Mouse (Mus musculus) kidney, embryonic 14.5 days (tissue): ENCODE data around the gene Ube2k. TPM values are rescaled to one million over a fixed set of nuclear protein-coding genes. Genes with fewer than 3 reads are reported as not detected.

Experiments
- ATAC-seq: fragments of 200-750 bp; cut with Nextera tagmentation; 2 replicates; pipeline ENCODE4 v1.8.0; 2017; ENCODE audit warnings: moderate number of reproducible peaks, mild to moderate bottlenecking, moderate TSS enrichment, moderate library complexity; ENCODE audit not compliant: low FRiP score, low TSS enrichment
- H3K27ac ChIP-seq: fragments of 300-500 bp; sonication (generic); 2 replicates; pipeline ENCODE4 v1.5.1; 2014; ENCODE audit warnings: low read depth, mild to moderate bottlenecking, low read length, moderate library complexity, mixed read lengths
- H3K27me3 ChIP-seq: fragments of 300-500 bp; sonication (generic); 2 replicates; pipeline ENCODE4 v1.6.1; 2014; ENCODE audit warnings: mild to moderate bottlenecking, low read length; ENCODE audit not compliant: control insufficient read depth, insufficient read depth
- H3K36me3 ChIP-seq: fragments of 300-500 bp; sonication (generic); 2 replicates; pipeline ENCODE4 v1.6.1; 2014; ENCODE audit warnings: low read length, mixed read lengths; ENCODE audit not compliant: control insufficient read depth, insufficient read depth
- H3K4me1 ChIP-seq: fragments of 300-500 bp; sonication (generic); 2 replicates; pipeline ENCODE4 v1.6.1; 2014; ENCODE audit warnings: low read length, mixed read lengths; ENCODE audit not compliant: control insufficient read depth, insufficient read depth
- H3K4me2 ChIP-seq: fragments of 300-500 bp; sonication (generic); replicated peaks from 2 replicates; pipeline ENCODE4 v1.6.1; 2014; ENCODE audit warnings: low read depth, mild to moderate bottlenecking, low read length
- H3K4me3 ChIP-seq: fragments of 300-500 bp; sonication (generic); 2 replicates; pipeline ENCODE4 v1.5.1; 2014; ENCODE audit warnings: mild to moderate bottlenecking, low read length
- H3K9ac ChIP-seq: fragments of 300-500 bp; sonication (generic); 2 replicates; pipeline ENCODE4 v1.6.1; 2014; ENCODE audit warnings: low read depth, mild to moderate bottlenecking, low read length, moderate library complexity
- H3K9me3 ChIP-seq: fragments of 300-500 bp; sonication (generic); 2 replicates; pipeline ENCODE4 v1.6.1; 2016; ENCODE audit warnings: low read length; ENCODE audit not compliant: control insufficient read depth
- WGBS: fragments of 180-500 bp; shearing (Covaris S2); extraction: QIAGEN DNeasy Blood & Tissue Kit; methylation state at CpG from one replicate; pipeline ENCODE4 v1.1.7; 2014; 5-methylcytosine and 5-hydroxymethylcytosine counted together
- polyA plus RNA-seq: library from polyadenylated mRNA; unstranded; fragments of >200 nt; fragmentation: Nextera tagmentation; extraction: Ambion mirVana; gene quantifications from 2 replicates; pipeline ENCODE4 v1.2.1, GENCODE M21; 2014

The Ube2k gene
- polyA plus RNA-seq, 1 experiment from 2014 or later = 154 TPM

- H3K4me3 ChIP-seq = no peak overlapping the region
- H3K9me3 ChIP-seq = no peaks in the 10 kb centered on the region
- no peaks in the 10 kb centered on the region; the same call in 1 of the 2 replicates for H3K36me3 ChIP-seq
- no peak overlapping the region for H3K9ac ChIP-seq
- ATAC-seq = no peak
- WGBS = 94% methylated on average over 1 of the region's 1 CpGs
- H3K27me3 ChIP-seq = no peaks in the 10 kb centered on the region
- H3K4me1 ChIP-seq = peaks cover 4% of the 10 kb centered on the region
- no peak overlapping the region for H3K27ac ChIP-seq
- H3K4me2 ChIP-seq = no peak overlapping the region
These were observed 12.6 kb downstream of the Ube2k start for GRCm38 (mm10) chr5:65549677-65550076.

GRCm38 (mm10) chr5:65557109-65557508 lies 20.1 kb downstream of the Ube2k start:
- H3K4me2 ChIP-seq = no peak overlapping the region
- no peaks in the 10 kb centered on the region for H3K27me3 ChIP-seq
- no peaks in the 10 kb centered on the region; the same call in 1 of the 2 replicates for H3K4me1 ChIP-seq
- H3K27ac ChIP-seq = no peak overlapping the region
- ATAC-seq = no peak
- H3K9me3 ChIP-seq = no peaks in the 10 kb centered on the region
- no peak overlapping the region for H3K4me3 ChIP-seq
- H3K36me3 ChIP-seq = no peaks in the 10 kb centered on the region; the same call in 1 of the 2 replicates
- no peak overlapping the region for H3K9ac ChIP-seq

GRCm38 (mm10) chr5:65561125-65561893 lies 24.3 kb downstream of the Ube2k start:
- H3K36me3 ChIP-seq = no peaks in the 10 kb centered on the region; the same call in 1 of the 2 replicates
- WGBS = 37% methylated on average over 20 of the region's 20 CpGs
- no peaks in the 10 kb centered on the region; the same call in 1 of the 2 replicates for H3K4me1 ChIP-seq
- ATAC-seq = no peak
- H3K9me3 ChIP-seq = no peaks in the 10 kb centered on the region
- no peak overlapping the region for H3K9ac ChIP-seq
- no peak overlapping the region for H3K27ac ChIP-seq
- H3K27me3 ChIP-seq = no peaks in the 10 kb centered on the region
- no peak overlapping the region for H3K4me3 ChIP-seq
- no peak overlapping the region for H3K4me2 ChIP-seq

GRCm38 (mm10) chr5:65565486-65565885 lies 28.5 kb downstream of the Ube2k start:
- ATAC-seq = no peak
- WGBS = 77% methylated on average over 2 of the region's 2 CpGs
- H3K9me3 ChIP-seq = no peaks in the 10 kb centered on the region
- H3K4me2 ChIP-seq = no peak overlapping the region
- H3K4me3 ChIP-seq = no peak overlapping the region
- no peak overlapping the region for H3K9ac ChIP-seq
- H3K4me1 ChIP-seq = no peaks in the 10 kb centered on the region; the same call in 1 of the 2 replicates
- H3K27ac ChIP-seq = no peak overlapping the region
- peaks cover 12% of the 10 kb centered on the region for H3K36me3 ChIP-seq
- H3K27me3 ChIP-seq = no peaks in the 10 kb centered on the region

- no peak overlapping the region for H3K27ac ChIP-seq
- H3K4me3 ChIP-seq = no peak overlapping the region
- peaks cover 16% of the 10 kb centered on the region for H3K36me3 ChIP-seq
- H3K4me2 ChIP-seq = no peak overlapping the region
- H3K4me1 ChIP-seq = no peaks in the 10 kb centered on the region
- no peaks in the 10 kb centered on the region for H3K9me3 ChIP-seq
- H3K9ac ChIP-seq = no peak overlapping the region
- no peak for ATAC-seq
- 74% methylated on average over 2 of the region's 2 CpGs for WGBS
- H3K27me3 ChIP-seq = no peaks in the 10 kb centered on the region
These were observed 37.8 kb downstream of the Ube2k start for GRCm38 (mm10) chr5:65574876-65575275.

GRCm38 (mm10) chr5:65575896-65576295 lies 38.9 kb downstream of the Ube2k start:
- 78% methylated on average over 2 of the region's 2 CpGs for WGBS
- no peak for ATAC-seq
- Histone ChIP-seq H3K4me3 (no peak overlapping the region), H3K36me3 (peaks cover 19% of the 10 kb centered on the region; the same call in 1 of the 2 replicates), H3K4me2 (no peak overlapping the region), H3K9ac (no peak overlapping the region), H3K27me3 (no peaks in the 10 kb centered on the region), H3K4me1 (no peaks in the 10 kb centered on the region), H3K9me3 (no peaks in the 10 kb centered on the region), H3K27ac (no peak overlapping the region)

GRCm38 (mm10) chr5:65578545-65578944 lies 41.5 kb downstream of the Ube2k start:
- no peaks in the 10 kb centered on the region for H3K4me1 ChIP-seq
- H3K4me2 ChIP-seq = no peak overlapping the region
- 84% methylated on average over 3 of the region's 3 CpGs for WGBS
- ATAC-seq = no peak
- peaks cover 27% of the 10 kb centered on the region for H3K36me3 ChIP-seq
- no peak overlapping the region for H3K4me3 ChIP-seq
- H3K9ac ChIP-seq = no peak overlapping the region
- no peak overlapping the region for H3K27ac ChIP-seq
- no peaks in the 10 kb centered on the region for H3K9me3 ChIP-seq
- no peaks in the 10 kb centered on the region for H3K27me3 ChIP-seq

- no peak overlapping the region for H3K27ac ChIP-seq
- H3K4me1 ChIP-seq = no peaks in the 10 kb centered on the region
- no peak for ATAC-seq
- no peaks in the 10 kb centered on the region for H3K27me3 ChIP-seq
- no peak overlapping the region for H3K4me3 ChIP-seq
- H3K36me3 ChIP-seq = peaks cover 33% of the 10 kb centered on the region
- no peaks in the 10 kb centered on the region for H3K9me3 ChIP-seq
- no peak overlapping the region for H3K4me2 ChIP-seq
- 80% methylated on average over 5 of the region's 5 CpGs for WGBS
- no peak overlapping the region for H3K9ac ChIP-seq
These were observed 49.3 kb downstream of the Ube2k start for GRCm38 (mm10) chr5:65586291-65586690.

GRCm38 (mm10) chr5:65590199-65590598 lies 53.2 kb downstream of the Ube2k start:
- H3K27me3 ChIP-seq = no peaks in the 10 kb centered on the region
- H3K27ac ChIP-seq = no peak overlapping the region
- ATAC-seq = no peak
- H3K36me3 ChIP-seq = peaks cover 41% of the 10 kb centered on the region
- no peak overlapping the region for H3K4me2 ChIP-seq
- H3K4me3 ChIP-seq = no peak overlapping the region
- no peak overlapping the region for H3K9ac ChIP-seq
- H3K9me3 ChIP-seq = no peaks in the 10 kb centered on the region
- no peaks in the 10 kb centered on the region for H3K4me1 ChIP-seq
- WGBS = 82% methylated on average over 1 of the region's 1 CpGs
